In genomic region chr7:90886396-90887006, GRCm38 (mm10) we compare ENCODE assay signal across 8 mouse cellular contexts.
DNase-seq lines count a peak whose midpoint lies in the region; ATAC-seq lines count a peak whose summit lies in the region.

No protein-coding gene starts in this region.

- under 1% methylated on average over 13 of the region's 13 CpGs for WGBS in forebrain, embryonic 10.5 days
- WGBS in limb, embryonic 12.5 days: under 1% methylated on average over 13 of the region's 13 CpGs

- H3K36me3 ChIP-seq in forebrain, embryonic 10.5 days (replicated peaks): no peaks in the 10 kb centered on the region
- no peaks in the 10 kb centered on the region for H3K36me3 ChIP-seq in limb, embryonic 12.5 days

- no peaks in the 10 kb centered on the region for H3K9me3 ChIP-seq in forebrain, embryonic 10.5 days
- H3K9me3 ChIP-seq in limb, embryonic 12.5 days: no peaks in the 10 kb centered on the region

- intact Hi-C loops in left cerebral cortex, postnatal 25 days (cut with DNase I): loop anchor here (5.0 kb wide), 1 partner anchor 41 kb away; no protein-coding TSS in a partner anchor

- DNase-seq in left cerebral cortex, postnatal 25 days (ENCODE audit: low spot score in 2 of 2): peak; percentile 4 to 17
- no peak for DNase-seq in left cerebral cortex, adult 9 months (ENCODE audit: low spot score in 2 of 2)
- DNase-seq in forebrain, embryonic 10.5 days (ENCODE audit: extremely low spot score, low spot score): peak; percentile 14
- DNase-seq in retina, postnatal 1 day: peak; percentile 43
- DNase-seq in urinary bladder, adult 2 months (ENCODE audit: low spot score): no peak
- no peak for DNase-seq in urinary bladder, adult 18-20 months (ENCODE audit: low spot score in 2 of 2)
- no peak for DNase-seq in kidney, postnatal 36 days

- peak; percentile 64 for ATAC-seq in limb, embryonic 12.5 days (ENCODE audit: insufficient number of reproducible peaks, insufficient read depth, low FRiP score, low TSS enrichment, low read depth)

- peak overlapping the region; percentile 56 for H3K4me3 ChIP-seq in forebrain, embryonic 10.5 days
- peak overlapping the region; percentile 41 for H3K4me3 ChIP-seq in limb, embryonic 12.5 days (replicated peaks)

- H3K27ac ChIP-seq in forebrain, embryonic 10.5 days: peak overlapping the region; percentile 76; the same call in 1 of the 2 replicates
- no peak overlapping the region for H3K27ac ChIP-seq in limb, embryonic 12.5 days

- H3K4me1 ChIP-seq in forebrain, embryonic 10.5 days: peaks cover 18% of the 10 kb centered on the region
- H3K4me1 ChIP-seq in limb, embryonic 12.5 days (replicated peaks): peaks cover 15% of the 10 kb centered on the region

- H3K27me3 ChIP-seq in forebrain, embryonic 10.5 days (ENCODE audit: poor library complexity, severe bottlenecking): peaks cover 16% of the 10 kb centered on the region
- peaks cover 2% of the 10 kb centered on the region; the same call in 1 of the 2 replicates for H3K27me3 ChIP-seq in limb, embryonic 12.5 days

- H3K9ac ChIP-seq in limb, embryonic 12.5 days (replicated peaks): no peak overlapping the region

- peak overlapping the region; percentile 82 for H3K4me2 ChIP-seq in limb, embryonic 12.5 days

Comparison
In these comparisons a context has a peak if more than half of its experiments do, and no peak if none do; other contexts are left out.
1. DNase-seq: peak in left cerebral cortex, postnatal 25 days (2 of 2), forebrain, embryonic 10.5 days (single experiment) and retina, postnatal 1 day (single experiment); none in left cerebral cortex, adult 9 months (0 of 2), urinary bladder, adult 2 months (single experiment), urinary bladder, adult 18-20 months (0 of 2) and kidney, postnatal 36 days (0 of 2).